Mouse (Mus musculus): ENCODE measurements around the gene Mboat1. TPM values are rescaled to one million over a fixed set of nuclear protein-coding genes. Genes with fewer than 3 reads are reported as not detected.
A peak's percentile ranks its signal among the peaks of the same experiment; 100 is the strongest.

Gene Mboat1
- polyA plus RNA-seq, 1 experiment from 2014 or later: 1.5 TPM

DNA sequence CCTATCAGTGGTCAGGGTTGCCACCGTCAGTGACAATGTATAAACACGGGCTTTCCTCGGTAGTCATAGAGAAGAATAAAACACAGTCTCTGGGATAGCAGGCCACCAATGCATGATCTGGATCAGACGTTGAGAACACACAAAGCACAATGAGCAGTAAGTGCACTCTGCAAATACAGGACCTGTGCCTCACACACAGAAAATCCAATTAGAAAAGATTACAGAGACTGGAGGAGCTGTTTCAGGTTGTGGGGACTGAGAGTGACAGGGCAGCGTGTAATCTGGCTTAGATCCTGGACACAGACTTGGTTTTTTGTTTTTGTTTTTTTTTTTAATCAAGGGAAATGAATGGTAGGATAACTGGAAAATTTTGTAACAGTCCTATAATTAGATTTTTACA, 128.5 kb downstream of the Mboat1 start:
- H3K36me3 ChIP-seq (replicated peaks; ENCODE audit: insufficient read depth, low read length): no peaks in the 10 kb centered on the region
- DNase-seq: no peak
- 36% methylated on average over 5 of the region's 5 CpGs for WGBS (ENCODE audit: insufficient replicate concordance)

DNA sequence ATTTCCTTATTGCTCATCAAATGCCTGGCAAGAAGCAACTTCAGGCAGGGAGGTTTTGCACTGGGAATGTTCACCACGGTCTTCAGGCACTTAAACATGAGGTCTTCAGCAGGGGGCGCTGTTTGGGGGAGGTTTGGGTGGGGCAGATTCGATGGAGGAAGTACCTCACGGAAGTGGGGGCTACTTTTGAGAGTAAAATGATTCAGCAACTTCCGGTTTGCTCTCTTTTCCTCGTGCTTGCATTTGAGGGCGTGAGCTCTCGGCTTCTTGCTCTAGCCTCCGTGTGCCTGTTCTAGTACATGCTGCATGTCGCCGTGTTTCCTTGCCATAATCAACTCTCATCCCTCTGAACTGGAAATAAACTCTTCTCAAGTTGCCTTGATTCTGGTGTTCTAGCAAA, 129.7 kb downstream of the Mboat1 start:
- no peaks in the 10 kb centered on the region for H3K27me3 ChIP-seq (ENCODE audit: insufficient read depth, low read length)
- no peak overlapping the region for H3K27ac ChIP-seq (ENCODE audit: low read depth)
- DNase-seq: no peak
- H3K4me2 ChIP-seq (ENCODE audit: low read depth, low read length): no peak overlapping the region
- H3K4me1 ChIP-seq (ENCODE audit: insufficient read depth): no peaks in the 10 kb centered on the region
- H3K4me3 ChIP-seq (ENCODE audit: low read depth, low read length): no peak overlapping the region
- 0 out of 2 replicates have a peak, but pooled peaks have one; percentile 5 for TF ChIP-seq CTCF (IDR thresholded peaks at IDR 0.05; ENCODE audit: low read depth)
- TF ChIP-seq EP300 (IDR thresholded peaks at IDR 0.05; ENCODE audit: low read depth): no peak
- no peaks in the 10 kb centered on the region for H3K36me3 ChIP-seq (replicated peaks; ENCODE audit: insufficient read depth, low read length)
- WGBS (ENCODE audit: insufficient replicate concordance): 77% methylated on average over 11 of the region's 11 CpGs
- no peaks in the 10 kb centered on the region for H3K9me3 ChIP-seq (ENCODE audit: low read length)
- no peak for ATAC-seq
- H3K9ac ChIP-seq (replicated peaks): no peak overlapping the region

More for the DNA sequence above, 128.5 kb downstream of the Mboat1 start:
- Histone ChIP-seq H3K27ac (ENCODE audit: low read depth) (no peak overlapping the region), H3K27me3 (ENCODE audit: insufficient read depth, low read length) (no peaks in the 10 kb centered on the region), H3K9me3 (ENCODE audit: low read length) (no peaks in the 10 kb centered on the region), H3K9ac (replicated peaks) (no peak overlapping the region), H3K4me3 (ENCODE audit: low read depth, low read length) (no peak overlapping the region), H3K4me1 (ENCODE audit: insufficient read depth) (no peaks in the 10 kb centered on the region), H3K4me2 (ENCODE audit: low read depth, low read length) (no peak overlapping the region)
- no peak for ATAC-seq
- no peak for TF ChIP-seq EP300 (IDR thresholded peaks at IDR 0.05; ENCODE audit: low read depth)
- no peak for TF ChIP-seq CTCF (IDR thresholded peaks at IDR 0.05; ENCODE audit: low read depth)

- WGBS (ENCODE audit: insufficient replicate concordance): 18% methylated on average over 6 of the region's 6 CpGs
Measured at GRCm38 (mm10) chr13:30272040-30272686, 135.9 kb downstream of the Mboat1 start.

More at GRCm38 (mm10) chr13:30272040-30272686, 135.9 kb downstream of the Mboat1 start:
- ATAC-seq: no peak; the same call in 1 of the 2 replicates
- H3K9ac ChIP-seq (replicated peaks): no peak overlapping the region
- no peak overlapping the region for H3K27ac ChIP-seq (ENCODE audit: low read depth)
- H3K36me3 ChIP-seq (replicated peaks; ENCODE audit: insufficient read depth, low read length): no peaks in the 10 kb centered on the region
- DNase-seq: peak; percentile 63
- no peak overlapping the region for H3K4me2 ChIP-seq (ENCODE audit: low read depth, low read length)
- H3K9me3 ChIP-seq (ENCODE audit: low read length): no peaks in the 10 kb centered on the region
- H3K4me1 ChIP-seq (ENCODE audit: insufficient read depth): no peaks in the 10 kb centered on the region
- no peak overlapping the region for H3K4me3 ChIP-seq (ENCODE audit: low read depth, low read length)
- TF ChIP-seq EP300 (IDR thresholded peaks at IDR 0.05; ENCODE audit: low read depth) (no peak), CTCF (IDR thresholded peaks at IDR 0.05; ENCODE audit: low read depth) (peak; percentile 94)
- no peaks in the 10 kb centered on the region for H3K27me3 ChIP-seq (ENCODE audit: insufficient read depth, low read length)

Other genes with a start within 250 kb of the Mboat1 start
- 2.4 and 2.6 TPM in 2 replicates for gene E2f3, start 150.4 kb upstream of the Mboat1 start, polyA plus RNA-seq (2015; fragmentation: Nextera tagmentation; extraction: Ambion mirVana)
- 39.7 and 47.8 TPM in 2 replicates for gene Agtr1a, start 200.0 kb downstream of the Mboat1 start, polyA plus RNA-seq (2015; fragmentation: Nextera tagmentation; extraction: Ambion mirVana)